Mouse (Mus musculus) lung, adult 2 months (tissue): ENCODE measurements around the gene Pawr.

Experiments
- CTCF ChIP-seq: fragments of 200-500 bp; IDR thresholded peaks from 2 replicates; pipeline ENCODE4 v1.5.1; 2011; ENCODE audit warnings: mild to moderate bottlenecking, low read length, control low read depth; ENCODE audit not compliant: insufficient read depth
- POLR2A ChIP-seq: fragments of 200-500 bp; IDR thresholded peaks from 2 replicates; pipeline ENCODE4 v1.6.1; 2011; ENCODE audit warnings: low read depth, mild to moderate bottlenecking, control low read depth, low read length, borderline replicate concordance; ENCODE audit errors: extremely low read depth

- no peak for TF ChIP-seq POLR2A
- TF ChIP-seq CTCF: no peak
These were observed 113.2 kb downstream of the Pawr start for GRCm38 (mm10) chr10:108445123-108445522.
